Mouse (Mus musculus) urinary bladder, adult 2 months (tissue): Measurements from ENCODE around the gene Tm9sf1. TPM values are rescaled to one million over a fixed set of nuclear protein-coding genes. Genes with fewer than 3 reads are reported as not detected.

Experiments
- DNase-seq: peaks from one replicate; pipeline ENCODE4 v3.0.0; 2022; ENCODE audit warnings: low spot score
- polyA plus RNA-seq: library from polyadenylated mRNA; depleted of rRNA; stranded (reverse); fragments of >200 nt; gene quantifications from 2 replicates; pipeline ENCODE4 v1.2.3, GENCODE M21; 2012

Tm9sf1 gene
- polyA plus RNA-seq, 1 experiment, result 46.6 TPM

DNA sequence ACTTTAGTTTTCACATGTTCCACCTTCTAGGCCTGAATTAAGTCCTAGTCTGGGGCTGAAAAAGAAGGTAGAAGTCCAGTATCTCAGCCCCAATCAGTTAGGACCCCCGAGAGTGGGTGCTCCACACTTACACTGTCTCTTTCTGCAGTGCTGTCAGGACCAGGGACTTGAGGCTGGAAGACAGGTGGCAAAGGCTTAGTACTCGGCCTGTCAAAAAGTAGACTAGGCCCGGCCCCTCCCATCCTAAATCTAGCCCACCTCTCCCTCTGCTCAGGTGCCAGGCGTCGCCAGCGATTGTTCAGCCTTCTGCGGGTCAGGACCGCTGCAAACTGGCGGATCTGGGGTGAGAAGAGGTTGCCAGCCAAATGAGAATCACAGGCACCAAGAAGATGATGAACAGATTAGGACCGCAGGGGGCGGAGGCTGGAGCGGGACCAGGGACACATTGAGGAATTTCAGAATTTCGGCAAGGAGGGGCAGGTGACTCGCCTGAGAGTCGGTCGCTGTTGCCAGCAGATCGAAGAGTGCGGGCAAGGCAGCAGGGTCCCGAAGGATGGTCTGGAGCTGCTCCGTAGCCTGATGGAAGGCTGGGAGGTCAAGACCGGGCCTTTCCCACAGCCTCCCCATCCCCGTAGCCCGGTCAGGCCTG, 8.6 kb downstream of the Tm9sf1 start:
- no peak for DNase-seq

DNA sequence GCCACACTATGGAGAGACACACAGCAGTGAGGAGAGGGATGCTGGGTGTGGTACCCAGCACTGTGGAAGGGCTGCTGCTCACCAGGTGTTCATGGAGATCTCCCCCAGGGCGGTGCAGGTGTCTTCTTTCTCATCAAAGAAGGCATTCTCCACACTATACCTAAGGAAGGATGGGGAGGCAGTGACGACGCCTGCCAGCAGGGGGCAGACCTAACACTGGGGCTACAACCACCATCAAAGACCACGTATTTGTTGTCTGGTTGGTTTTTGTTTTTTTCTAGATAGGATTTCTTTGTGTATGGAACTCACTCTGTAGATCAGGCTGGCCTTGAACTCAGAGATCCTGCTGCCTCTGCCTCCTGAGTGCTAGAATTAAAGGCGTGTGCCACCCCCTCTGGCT, 14.3 kb downstream of the Tm9sf1 start:
- no peak for DNase-seq

DNA sequence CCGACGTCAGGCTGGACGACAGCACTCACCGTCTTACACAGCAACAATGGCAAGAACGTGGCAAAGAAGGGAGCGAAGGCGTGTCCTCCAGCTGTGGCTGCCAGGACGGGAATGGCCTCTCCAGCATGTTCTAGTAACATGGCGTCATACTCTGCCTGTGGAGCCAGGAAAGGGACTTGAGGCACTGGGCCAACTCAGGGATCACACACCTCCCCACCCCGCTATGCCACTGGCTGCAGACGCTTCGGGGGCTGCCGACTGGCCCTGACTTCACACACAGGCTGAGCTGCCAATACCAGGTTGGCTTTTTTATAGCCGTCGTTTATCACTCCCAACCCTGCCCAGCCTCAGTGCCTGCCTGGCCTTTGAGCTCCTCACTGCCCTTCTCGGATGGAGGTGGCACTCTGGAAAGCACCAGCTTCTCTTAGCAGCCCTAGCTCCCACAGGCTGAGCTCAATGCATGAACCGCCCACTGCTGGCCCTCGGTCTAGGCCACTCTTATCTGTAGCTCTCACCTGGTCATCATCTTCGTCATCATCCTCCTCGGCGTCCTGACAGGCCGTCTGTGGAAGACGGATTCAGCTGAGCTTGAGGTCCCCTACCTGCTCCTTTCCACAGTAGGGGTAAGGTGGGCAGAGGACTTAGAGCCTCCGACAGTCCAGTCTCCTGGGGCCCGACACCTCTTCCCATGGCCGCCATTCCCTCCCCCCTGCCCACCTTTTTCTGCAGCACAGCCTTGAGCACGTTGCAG, 15.4 kb downstream of the Tm9sf1 start:
- DNase-seq, result no peak

DNA sequence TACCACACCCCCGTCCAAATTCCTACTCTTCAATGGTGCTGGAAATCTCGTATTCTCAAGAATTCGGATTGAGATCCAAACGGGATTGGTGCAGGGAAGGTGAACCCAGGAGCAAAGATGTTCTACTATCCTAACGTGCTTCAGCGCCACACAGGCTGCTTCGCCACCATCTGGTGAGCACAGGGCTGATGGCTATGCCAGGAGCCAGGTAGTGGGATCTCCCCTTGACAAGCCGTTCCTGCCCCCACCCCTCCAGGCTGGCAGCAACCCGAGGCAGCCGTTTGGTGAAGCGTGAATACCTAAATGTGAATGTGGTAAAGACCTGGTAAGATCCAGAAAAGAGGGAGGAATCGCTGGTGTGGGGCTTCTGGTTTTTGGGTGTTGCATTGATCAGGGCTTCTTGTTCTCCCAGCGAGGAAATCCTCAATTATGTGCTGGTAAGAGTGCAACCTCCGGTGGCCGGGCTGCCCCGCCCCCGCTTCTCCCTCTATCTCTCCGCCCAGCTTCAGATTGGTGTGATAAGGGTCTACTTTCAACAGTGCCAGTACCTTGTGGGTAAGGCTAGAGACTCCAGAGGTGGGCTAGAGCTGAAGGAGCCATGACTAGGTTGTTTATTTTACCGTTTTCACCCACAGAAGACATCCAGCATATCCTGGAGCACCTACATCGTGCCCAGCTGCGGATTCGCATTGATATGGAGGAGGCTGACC, 25.0 kb downstream of the Tm9sf1 start:
- no peak for DNase-seq

DNA sequence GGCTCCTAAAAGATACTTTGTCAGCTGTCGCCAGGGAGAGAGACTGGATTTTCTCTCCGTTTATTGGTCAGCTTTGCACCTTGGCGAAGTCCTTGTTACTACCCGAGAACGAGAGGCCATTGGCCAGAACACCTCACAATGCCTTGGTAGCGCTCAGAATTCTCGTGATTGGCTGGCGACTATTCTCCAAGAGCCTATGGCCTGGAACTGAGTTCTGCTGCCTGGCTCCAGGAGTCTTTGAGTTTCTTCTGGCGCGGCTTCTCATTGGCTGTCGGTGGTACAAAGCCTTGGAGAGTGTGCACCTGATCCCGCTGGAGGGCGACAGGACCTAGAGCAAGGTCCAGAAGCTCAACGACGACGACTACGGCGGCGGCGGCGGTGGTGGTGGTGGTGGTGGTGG, 25.8 kb downstream of the Tm9sf1 start, which contains the start of gene Rec8:
Rec8 (plus strand) TSS at position 216 of the 400 bp plus-strand sequence.
- DNase-seq, result no peak

DNA sequence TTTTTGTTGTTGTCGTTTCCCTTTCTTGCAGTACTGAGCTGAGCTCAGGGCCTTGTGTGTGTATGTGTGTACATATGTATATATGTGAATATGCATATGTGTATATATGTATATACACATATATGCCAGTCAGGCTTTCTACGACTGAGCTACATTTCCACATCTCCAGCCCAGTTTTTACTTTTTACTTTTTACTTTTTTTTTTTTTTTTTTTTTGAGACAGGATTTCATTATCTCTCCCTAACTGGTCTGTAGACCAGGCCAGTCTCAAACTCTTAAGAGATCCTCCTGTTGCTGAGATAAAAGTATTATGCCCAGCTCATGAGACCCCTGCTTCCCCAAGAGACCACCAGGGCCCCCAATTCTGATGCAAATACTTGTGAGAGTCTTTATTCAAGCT, 26.8 kb downstream of the Tm9sf1 start:
- no peak for DNase-seq

DNA sequence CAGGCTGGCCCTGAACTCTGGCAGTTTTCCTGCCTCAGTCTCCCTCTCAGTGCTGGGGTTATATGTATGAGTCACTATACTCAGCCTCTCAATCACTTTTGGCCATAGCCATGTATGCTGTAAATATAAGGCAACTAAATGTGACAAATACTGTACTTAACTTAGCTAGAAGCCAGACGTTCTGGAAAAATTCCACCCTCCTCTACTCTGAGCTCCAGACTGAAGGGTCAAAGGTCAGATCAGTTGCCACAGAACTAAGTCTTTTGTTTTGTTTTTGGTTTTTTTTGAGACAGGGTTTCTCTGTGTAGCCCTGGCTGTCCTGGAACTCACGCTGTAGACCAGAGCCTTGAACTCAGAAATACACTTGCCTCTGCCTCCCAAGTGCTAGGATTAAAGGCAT, 27.7 kb downstream of the Tm9sf1 start:
- DNase-seq, result no peak

DNA sequence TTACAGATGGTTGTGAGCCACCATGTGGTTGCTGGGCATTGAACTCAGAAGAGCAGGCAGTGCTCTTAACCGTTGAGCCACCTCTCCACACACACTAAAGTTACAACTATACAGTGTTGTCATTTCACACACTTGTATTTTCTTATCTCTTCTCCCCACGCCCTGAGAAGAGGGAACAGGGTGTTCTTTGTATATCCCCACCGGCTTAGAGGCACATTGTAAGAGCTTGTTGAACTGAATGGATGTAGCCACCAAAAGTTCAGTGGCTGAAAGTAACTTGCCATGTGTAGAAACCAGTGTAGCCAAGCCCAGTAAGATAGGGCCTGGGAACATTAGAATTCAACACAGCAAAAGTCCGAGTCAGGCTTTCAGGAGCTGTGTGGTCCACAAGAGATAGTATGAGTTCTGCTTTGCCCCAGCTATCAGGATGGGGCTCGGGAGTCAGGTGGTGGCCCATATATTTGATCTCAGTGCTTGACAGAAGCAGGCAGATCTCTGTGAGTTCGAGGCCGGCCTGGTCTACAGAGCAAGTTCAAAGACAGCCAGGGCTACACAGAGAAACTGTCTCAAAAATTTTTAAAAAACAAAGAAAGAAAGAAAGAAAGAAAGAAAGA, 28.9 kb downstream of the Tm9sf1 start:
- DNase-seq, result no peak

DNA sequence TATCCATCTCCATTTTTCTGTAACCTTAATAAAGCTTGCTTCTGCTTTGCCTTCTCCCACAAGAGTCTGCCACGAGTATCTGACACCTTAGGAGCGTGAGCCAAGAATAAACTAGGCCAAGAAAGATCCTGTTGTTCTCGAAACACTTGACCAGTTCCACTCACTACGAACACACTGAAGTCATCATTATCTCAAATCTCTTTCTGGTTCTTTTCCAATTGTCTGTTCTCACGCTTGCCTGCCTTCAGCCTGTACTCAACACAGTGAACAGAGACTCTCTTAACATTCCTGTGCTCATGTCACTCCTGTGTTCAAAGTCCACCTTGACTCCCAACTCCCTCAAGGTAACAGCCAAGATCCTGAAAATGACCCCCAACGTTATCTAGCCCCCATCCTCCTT, 30.3 kb downstream of the Tm9sf1 start:
- DNase-seq, result no peak

DNA sequence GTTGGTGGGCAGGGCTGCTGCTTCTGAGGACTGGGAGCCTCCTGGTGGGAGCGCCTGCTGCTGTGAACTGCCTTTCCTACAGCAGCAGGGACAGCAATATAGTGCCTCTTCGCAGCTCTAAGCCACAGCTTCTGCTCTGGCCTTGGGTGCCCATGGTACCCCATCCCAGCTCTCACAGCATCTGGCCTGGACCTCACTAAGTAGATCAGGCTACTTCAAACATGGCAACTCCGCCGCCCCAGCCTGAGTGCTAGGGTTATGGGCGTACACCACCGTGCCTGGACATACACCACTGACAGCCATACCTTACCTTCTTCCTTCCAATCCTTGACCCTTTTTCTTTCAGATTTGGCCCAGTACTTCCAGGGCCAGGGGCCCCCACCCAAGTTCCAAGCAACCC, 35.3 kb downstream of the Tm9sf1 start:
- no peak for DNase-seq

DNA sequence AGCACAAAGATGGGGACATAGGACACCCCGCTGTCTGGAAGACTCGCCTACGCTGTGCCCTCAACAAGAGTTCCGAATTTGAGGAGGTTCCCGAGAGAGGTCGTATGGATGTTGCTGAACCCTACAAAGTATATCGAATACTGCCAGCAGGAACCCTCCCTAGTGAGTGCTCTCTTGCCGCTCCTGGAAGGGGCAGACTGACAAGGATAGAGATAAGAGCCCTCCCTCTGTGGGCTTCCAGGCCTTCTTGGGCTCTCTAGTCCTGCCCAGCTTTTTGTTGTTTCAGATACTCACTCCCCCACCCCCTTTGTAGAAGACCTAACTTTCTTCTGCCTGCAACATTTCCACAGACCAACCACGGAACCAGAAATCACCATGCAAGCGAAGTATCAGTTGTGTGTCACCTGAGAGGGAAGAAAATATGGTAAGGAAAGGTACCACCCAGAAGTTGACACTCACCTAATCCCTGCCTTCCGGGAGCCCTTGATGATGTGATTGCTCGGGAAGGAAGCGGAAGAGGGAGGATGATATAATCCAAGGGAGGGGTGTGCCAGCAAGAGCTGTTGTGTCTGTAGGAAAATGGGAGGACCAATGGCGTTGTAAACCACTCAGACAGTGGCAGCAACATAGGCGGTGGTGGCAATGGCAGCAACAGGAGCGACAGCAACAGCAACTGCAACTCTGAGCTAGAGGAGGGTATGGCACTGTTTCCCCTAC, 37.7 kb downstream of the Tm9sf1 start:
- DNase-seq, result no peak

DNA sequence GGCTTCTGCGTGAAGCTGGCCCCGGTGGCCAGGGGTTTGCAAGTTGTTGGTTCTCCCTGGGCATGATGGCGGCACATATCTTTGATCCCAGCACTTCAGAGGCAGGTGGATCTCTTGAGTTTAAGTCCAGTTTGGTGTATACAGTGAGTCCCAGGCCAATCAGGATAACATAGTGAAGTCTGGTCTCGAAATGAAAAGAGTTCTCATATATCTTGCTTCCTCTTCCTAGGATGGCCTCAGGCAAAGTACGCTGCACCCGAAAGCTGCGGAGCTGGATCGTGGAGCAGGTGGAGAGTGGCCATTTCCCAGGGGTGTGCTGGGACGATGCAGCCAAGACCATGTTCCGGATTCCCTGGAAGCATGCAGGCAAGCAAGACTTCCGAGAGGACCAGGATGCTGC, 38.8 kb downstream of the Tm9sf1 start:
- DNase-seq, result no peak

DNA sequence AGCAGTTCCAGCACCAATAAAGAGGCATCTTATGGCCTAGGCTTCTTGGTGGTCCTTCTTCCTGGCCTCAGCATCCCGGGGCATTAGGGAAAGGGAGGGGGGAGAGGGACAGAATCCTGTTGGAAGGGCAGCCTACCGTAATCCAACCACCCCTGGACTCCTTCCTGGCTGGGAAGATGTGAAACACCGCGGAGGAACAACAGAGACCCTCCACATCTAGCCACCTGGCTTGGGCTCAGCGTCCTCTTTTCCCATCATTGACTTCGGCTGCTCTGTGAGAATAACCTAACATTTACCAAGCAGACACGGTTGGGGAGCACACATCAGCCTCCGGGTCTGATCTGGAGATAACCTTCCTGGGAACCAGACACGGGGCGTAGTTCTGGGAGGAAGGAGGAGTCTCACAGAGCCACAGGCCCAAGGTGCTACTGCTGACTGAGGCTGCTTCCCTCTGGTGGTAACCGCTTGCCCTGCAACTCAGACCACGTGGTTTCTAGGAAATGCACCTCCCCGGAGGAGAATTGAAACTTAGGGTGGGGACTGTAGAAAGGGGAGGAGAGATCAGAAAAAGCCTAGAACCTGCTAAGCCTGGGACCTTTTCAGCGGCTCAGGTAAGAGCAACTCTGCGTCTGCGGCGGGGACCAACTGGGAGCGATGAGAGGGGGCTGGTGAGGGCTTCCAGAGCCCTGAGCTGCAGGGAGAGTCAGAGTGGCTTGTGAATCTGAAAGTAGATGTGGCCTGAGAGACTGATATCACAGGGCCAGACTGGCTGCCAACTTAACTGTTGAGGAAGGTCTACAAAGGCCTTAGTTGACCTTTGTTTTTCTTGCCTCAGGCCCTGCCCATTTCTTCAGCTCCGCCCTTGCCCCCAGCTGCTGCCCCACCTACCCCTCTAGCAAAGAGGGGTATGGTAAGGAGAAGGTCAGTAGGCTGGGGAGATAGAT, 39.7 kb downstream of the Tm9sf1 start:
- DNase-seq, result peak; percentile 67

DNA sequence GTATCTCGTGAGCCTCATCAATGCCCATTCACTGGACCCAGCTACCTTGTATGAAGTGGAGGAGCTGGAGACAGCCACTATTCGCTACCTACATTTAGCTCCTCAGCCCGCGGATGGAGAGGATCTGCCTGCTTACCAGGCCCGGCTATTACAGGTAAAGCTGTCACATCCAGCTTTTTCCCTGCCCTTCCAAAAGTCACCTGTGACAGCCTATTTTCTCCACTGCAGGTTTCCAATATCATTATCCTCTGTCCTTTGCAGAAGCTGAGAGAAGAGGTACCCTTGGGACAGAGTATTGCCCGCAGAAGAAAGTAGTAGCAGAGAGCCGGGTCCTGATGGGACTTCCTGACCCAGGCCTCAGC, 40.4 kb downstream of the Tm9sf1 start, which contains the start of gene Irf9:
Irf9 (plus strand) TSS at position 301 of the 362 bp plus-strand sequence.
- no peak for DNase-seq

DNA sequence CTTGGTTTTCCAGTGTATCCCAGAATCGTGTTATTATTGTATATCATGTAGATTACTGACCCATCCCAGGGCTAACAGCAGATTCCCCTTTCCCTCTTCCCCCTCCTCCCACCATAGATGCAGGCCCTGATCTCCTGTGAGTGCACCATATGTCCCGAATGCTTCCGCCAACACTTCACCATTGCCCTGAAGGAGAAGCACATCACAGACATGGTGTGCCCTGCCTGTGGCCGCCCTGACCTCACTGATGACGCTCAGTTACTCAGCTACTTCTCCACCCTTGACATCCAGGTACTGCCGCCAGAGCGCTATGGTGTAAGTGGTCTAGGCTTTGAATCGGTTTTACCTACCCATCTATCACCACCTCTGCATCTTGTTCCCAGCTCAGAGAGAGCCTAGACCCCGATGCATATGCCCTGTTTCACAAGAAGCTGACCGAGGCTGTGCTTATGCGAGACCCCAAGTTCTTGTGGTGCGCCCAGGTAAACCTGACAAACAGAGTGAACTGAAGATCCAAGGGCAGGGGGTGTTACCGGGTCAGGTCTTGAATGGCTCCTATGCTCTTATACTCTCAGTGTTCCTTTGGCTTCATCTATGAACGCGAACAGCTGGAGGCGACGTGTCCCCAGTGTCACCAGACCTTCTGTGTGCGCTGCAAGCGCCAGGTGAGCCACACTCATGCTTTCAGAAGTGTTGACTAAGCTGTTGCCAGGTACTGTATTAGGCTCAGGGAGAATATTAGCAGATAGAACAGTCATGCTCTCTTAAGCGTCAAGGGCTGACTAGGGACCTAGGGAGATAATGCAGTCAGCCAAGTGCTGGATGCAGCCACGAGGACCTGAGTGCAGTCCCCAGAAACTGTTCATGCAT, 44.9 kb downstream of the Tm9sf1 start:
- no peak for DNase-seq

DNA sequence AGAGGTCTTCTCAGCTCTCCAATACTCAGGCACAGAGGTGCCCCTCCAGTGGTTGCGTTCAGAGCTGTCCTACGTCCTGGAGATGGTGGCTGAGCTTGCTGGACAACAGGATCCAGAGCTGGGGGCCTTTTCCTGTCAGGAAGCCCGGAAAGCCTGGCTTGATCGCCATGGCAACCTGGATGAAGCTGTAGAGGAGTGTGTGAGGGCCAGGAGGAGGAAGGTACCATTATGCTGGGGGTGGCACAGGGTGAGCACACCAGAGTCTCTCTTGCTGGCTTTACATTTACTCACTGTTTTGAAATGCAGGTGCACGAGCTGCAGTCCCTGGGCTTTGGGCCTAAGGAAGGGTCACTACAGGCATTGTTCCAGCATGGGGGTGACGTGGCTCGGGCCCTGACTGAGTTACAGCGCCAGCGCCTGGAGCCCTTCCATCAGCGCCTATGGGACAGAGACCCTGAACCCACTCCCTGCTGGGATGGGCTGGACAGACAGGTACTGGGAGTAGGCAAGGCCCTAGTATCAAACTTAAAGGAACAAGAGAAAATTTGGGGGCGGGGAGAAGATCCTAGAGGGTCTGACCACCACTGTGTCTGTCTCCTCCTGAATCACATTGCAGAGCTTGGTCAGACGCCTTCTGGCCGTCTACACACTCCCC, 47.4 kb downstream of the Tm9sf1 start:
- no peak for DNase-seq

DNA sequence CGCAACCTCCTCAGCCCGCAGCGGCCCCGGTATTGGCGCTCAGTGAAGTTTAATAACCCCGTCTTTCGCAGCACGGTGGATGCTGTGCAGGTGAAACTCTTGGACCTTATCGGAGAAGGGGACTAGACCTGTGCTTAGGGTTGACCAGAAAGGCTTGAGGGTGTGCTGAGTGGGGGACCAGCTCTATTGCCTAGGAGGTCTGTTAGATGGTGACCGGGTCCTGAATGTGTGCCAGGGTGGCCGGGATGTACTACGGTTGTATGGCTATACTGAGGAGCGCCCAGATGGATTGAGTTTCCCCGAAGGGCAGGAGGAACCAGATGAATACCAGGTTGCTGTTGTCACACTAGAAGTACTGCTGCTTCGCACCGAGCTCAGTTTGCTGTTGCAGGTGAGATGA, 51.4 kb downstream of the Tm9sf1 start:
- no peak for DNase-seq

DNA sequence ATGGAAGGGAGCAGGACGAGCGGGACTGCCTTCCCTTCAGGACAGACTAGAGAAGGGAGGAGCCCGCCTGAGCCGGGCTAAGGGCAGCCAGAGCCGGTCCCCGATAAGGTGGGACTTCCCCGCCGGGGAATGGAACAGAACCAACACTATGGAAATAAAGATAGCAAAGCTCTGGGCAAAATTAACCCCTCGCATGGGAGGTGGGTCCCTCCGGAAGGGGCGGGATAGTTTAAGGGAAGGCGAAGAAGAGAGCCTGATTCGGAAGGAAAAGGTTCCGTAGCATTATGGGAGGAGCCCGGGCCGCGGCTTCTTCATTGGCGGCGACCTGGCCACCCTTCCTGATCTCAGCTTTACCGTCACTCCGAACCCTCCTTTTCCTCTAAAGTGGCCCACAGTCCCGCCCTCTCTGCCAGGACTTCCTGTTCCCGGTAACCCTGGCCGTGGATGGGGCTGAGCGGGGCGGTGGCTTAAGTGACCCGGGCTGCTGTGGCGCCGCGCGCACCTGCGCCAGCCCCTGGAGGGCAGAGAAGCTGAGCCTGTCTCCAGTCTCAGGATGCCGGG, 52.2 kb downstream of the Tm9sf1 start, which contains the start of gene Rnf31:
Rnf31 (plus strand) TSS at position 378 of the 561 bp plus-strand sequence.
- DNase-seq, result peak; percentile 81
